Mouse (Mus musculus) heart, embryonic 10.5 days (tissue): ENCODE measurements around the gene Gm10961. TPM values are rescaled to one million over a fixed set of nuclear protein-coding genes. Genes with fewer than 3 reads are reported as not detected.
A peak's percentile ranks its signal among the peaks of the same experiment; 100 is the strongest.
"Not testable (repeated sequence)": the region's sequence is repeated elsewhere in the genome, so short reads cannot be mapped to it uniquely, and the experiment has no call there.

Experiments
- DNase-seq: peaks from one replicate; pipeline ENCODE4 v3.0.0-alpha.2; 2017; ENCODE audit warnings: low spot score
- H3K27ac ChIP-seq: fragments of 300-500 bp; sonication (generic); 2 replicates; pipeline ENCODE4 v1.5.1; 2016; ENCODE audit warnings: mild to moderate bottlenecking
- H3K27me3 ChIP-seq: fragments of 300-500 bp; sonication (generic); 2 replicates; pipeline ENCODE4 v1.6.1; 2016; ENCODE audit warnings: mild to moderate bottlenecking; ENCODE audit not compliant: poor library complexity, insufficient read depth, severe bottlenecking
- H3K36me3 ChIP-seq: fragments of 300-500 bp; sonication (generic); 2 replicates; pipeline ENCODE4 v1.6.1; 2016; ENCODE audit warnings: mild to moderate bottlenecking, moderate library complexity
- H3K4me1 ChIP-seq: fragments of 300-500 bp; sonication (generic); 2 replicates; pipeline ENCODE4 v1.6.1; 2016; ENCODE audit warnings: mild to moderate bottlenecking
- H3K4me3 ChIP-seq: fragments of 300-500 bp; sonication (generic); 2 replicates; pipeline ENCODE4 v1.5.1; 2016; ENCODE audit warnings: mild to moderate bottlenecking, moderate library complexity
- H3K9me3 ChIP-seq: fragments of 300-500 bp; sonication (generic); 2 replicates; pipeline ENCODE4 v1.6.1; 2016; ENCODE audit warnings: mild to moderate bottlenecking, moderate library complexity
- WGBS: fragments of 180-500 bp; shearing (Covaris S2); methylation state at CpG from one replicate; pipeline ENCODE4 v1.1.7; 2016; 5-methylcytosine and 5-hydroxymethylcytosine counted together
- polyA plus RNA-seq: library from polyadenylated mRNA; unstranded; fragments of >200 nt; fragmentation: Nextera tagmentation; extraction: Ambion mirVana; gene quantifications from 2 replicates; pipeline ENCODE4 v1.2.1, GENCODE M21; 2016

The Gm10961 gene
- polyA plus RNA-seq, 1 experiment from 2014 or later = not detected

DNA sequence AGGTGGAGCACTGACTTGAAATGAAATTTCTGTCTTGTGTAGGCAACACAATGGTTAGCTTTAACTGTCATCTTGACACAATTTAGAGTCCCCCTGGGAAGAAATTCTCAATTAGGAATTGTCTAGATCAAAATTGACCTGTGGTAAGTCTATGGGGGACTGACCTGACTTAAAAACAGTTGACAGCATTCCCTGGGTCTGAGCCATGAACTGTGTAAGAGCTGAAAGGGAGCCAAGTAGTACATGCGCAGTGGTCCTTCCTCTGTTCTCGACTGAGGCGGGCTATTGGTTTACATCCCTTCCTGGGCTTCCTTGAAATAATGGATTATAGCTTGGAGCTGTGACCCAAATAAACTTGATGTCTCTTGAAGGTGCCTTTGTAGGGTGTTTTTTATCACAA is 15.8 kb downstream of the Gm10961 start:
- Histone ChIP-seq H3K27ac (no peak overlapping the region), H3K36me3 (no peaks in the 10 kb centered on the region), H3K9me3 (no peaks in the 10 kb centered on the region), H3K27me3 (no peaks in the 10 kb centered on the region), H3K4me3 (no peak overlapping the region), H3K4me1 (no peaks in the 10 kb centered on the region; the same call in 1 of the 2 replicates)
- WGBS = 95% methylated on average over 3 of the region's 3 CpGs
- DNase-seq = no peak

DNA sequence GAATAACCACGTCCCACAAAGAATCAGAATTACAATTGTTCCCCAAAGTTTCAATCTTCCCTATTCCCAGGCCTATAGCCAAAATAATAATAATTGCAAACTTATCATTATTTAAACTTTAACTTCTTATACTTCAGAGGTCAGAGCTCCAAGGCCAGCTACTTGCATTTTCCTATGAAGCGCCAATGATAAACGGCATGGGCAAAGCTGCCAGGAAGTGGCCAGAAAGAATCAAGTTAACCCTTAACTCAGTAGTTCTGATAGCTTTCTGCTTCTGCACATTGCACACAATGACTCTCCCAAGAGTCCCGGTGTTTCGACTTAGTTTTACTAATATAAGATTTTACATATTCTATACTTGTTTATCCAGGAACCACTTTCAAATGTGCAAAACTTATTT is 19.2 kb downstream of the Gm10961 start:
- not testable (repeated sequence) for H3K27me3 ChIP-seq, H3K27ac ChIP-seq, H3K4me3 ChIP-seq, H3K36me3 ChIP-seq, H3K4me1 ChIP-seq, H3K9me3 ChIP-seq, DNase-seq
- WGBS = 74% methylated on average over 5 of the region's 5 CpGs

DNA sequence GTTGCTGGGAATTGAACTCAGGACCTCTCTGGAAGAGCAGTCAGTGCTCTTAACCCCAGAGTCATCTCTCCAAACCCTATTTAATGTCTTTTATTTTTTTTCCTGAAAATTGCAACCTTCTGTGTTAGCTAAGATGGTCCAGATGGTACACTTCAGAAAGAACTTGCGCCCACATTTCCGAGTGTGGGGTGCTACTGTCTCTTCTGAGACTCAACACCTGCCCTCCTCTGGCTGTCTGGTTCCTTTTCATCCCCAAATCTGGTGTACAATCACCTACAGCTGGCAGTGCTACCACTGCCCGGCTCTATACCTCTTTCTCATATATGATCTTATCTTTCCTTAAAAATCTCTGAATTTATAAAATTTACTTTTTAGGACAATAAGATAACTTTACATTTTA is 21.8 kb downstream of the Gm10961 start:
- H3K27ac ChIP-seq = no peak overlapping the region
- no peak overlapping the region for H3K4me3 ChIP-seq
- 0 out of 2 replicates have a peak, but pooled peaks cover 3% of the 10 kb centered on the region for H3K36me3 ChIP-seq
- no peaks in the 10 kb centered on the region; the same call in 1 of the 2 replicates for H3K4me1 ChIP-seq
- no peak for DNase-seq
- WGBS = 92% methylated on average over 3 of the region's 3 CpGs
- H3K27me3 ChIP-seq = no peaks in the 10 kb centered on the region
- no peaks in the 10 kb centered on the region for H3K9me3 ChIP-seq

DNA sequence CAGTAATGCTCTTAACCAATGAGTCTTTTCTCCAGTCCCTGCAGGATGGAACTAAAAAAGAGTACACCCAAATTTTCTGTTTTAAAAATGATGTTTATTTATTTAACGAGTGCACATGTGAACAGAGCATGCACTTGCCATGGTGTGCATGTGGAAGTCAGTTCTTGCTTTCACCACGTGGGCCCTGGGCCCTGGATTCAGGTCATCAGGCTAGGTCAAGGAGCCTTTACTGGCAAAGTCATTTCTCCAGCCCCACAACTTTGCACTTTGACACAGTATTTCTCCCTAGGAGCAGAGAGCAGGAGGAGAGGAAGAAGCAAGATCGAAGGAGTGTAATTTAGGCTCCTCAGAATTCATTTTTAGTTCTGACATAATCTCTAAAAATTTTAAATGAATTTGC is 23.7 kb downstream of the Gm10961 start:
- Histone ChIP-seq H3K4me1 (no peaks in the 10 kb centered on the region), H3K36me3 (peaks cover 13% of the 10 kb centered on the region), H3K27ac (no peak overlapping the region), H3K4me3 (no peak overlapping the region), H3K9me3 (no peaks in the 10 kb centered on the region), H3K27me3 (no peaks in the 10 kb centered on the region)
- 80% methylated on average over 3 of the region's 3 CpGs for WGBS
- DNase-seq = no peak

DNA sequence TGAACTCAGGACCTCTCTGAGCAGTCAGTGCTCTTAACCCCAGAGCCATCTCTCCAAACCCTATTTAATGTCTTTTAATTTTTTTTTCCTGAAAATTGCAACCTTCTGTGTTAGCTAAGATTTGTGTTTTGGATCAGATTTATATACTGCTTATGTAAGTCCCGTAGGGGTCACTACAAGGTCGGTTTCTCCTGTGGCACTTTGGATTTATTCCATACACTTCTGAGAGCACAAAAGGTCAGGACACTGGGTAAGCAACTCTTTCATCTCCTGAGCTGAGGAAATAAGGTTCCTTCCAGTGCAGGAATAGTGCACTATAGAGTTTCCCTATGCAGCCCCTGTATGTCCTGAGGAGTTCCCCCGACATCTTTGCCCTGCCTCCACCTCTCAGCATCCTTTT is 24.4 kb downstream of the Gm10961 start:
- H3K36me3 ChIP-seq = peaks cover 20% of the 10 kb centered on the region
- H3K4me1 ChIP-seq = no peaks in the 10 kb centered on the region
- H3K27ac ChIP-seq = no peak overlapping the region
- no peak overlapping the region for H3K4me3 ChIP-seq
- DNase-seq = no peak
- WGBS = 83% methylated on average over 3 of the region's 3 CpGs
- no peaks in the 10 kb centered on the region for H3K27me3 ChIP-seq
- H3K9me3 ChIP-seq = no peaks in the 10 kb centered on the region

DNA sequence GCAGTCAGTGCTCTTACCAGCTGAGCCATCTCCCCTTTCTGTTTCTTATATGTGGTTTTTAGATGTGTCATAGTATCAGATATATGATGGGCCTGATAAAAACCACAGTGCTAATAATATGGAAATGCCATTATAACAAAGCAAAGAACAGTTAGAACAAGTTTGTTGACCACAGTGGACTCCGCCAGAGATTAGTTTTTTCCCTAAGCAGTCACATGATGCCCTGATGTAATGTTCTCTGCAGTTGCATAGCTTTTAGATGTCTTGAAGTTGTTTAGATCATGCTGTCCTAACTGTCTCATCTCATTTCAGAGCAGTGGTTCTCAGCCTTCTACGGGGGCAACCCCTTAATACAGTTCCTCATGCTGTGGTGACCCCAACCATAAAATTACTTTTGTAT is 25.0 kb downstream of the Gm10961 start:
- WGBS = 87% methylated on average over 2 of the region's 2 CpGs
- no peaks in the 10 kb centered on the region for H3K9me3 ChIP-seq
- DNase-seq = no peak

DNA sequence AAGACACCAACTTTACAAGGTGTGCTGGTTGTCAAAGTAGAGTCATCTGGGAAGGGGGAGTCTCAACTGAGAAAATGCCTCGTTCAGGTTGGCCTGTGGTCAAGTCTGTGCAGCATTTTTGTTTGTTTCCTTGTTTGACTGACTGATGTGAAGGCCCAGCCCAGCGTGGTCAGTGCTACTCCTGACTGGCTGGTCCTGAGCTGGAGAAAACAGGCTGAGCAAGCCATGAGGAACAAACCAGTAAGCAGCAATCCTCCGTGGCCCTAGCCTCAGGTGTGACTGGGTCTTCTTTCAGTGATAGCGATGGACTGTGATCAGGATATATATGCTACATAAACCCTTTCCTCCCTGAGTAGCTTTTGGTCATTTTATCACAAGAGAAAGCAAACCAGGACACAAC is 25.8 kb downstream of the Gm10961 start:
- Histone ChIP-seq H3K27me3 (no peaks in the 10 kb centered on the region), H3K36me3 (peaks cover 31% of the 10 kb centered on the region), H3K27ac (no peak overlapping the region), H3K4me3 (no peak overlapping the region), H3K9me3 (no peaks in the 10 kb centered on the region), H3K4me1 (no peaks in the 10 kb centered on the region)
- DNase-seq = no peak
- 77% methylated on average over 4 of the region's 4 CpGs for WGBS

More for the DNA sequence above, 25.0 kb downstream of the Gm10961 start:
- H3K4me1 ChIP-seq = no peaks in the 10 kb centered on the region
- H3K27me3 ChIP-seq = no peaks in the 10 kb centered on the region
- no peak overlapping the region for H3K27ac ChIP-seq
- no peak overlapping the region for H3K4me3 ChIP-seq
- peaks cover 26% of the 10 kb centered on the region for H3K36me3 ChIP-seq

DNA sequence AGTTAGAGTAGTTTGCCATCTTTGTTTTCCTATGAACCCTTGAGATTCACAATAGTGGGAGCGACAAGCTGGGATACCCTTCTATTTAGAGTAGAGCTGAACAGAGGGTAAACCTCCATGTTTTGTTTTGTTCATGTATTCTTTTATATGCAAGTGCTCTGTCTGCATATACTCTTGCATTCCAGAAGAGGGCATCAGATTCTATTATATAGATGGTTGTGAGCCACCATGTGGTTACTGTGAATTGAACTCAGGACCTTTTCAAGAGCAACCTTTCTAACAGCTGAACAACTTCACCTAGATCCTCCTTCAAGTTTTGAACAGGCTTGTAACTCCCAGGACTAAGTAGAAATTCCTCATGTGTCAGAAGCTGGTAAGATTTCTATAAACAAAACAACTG is 27.9 kb downstream of the Gm10961 start:
- no peak for DNase-seq
- H3K9me3 ChIP-seq = no peaks in the 10 kb centered on the region
- 93% methylated on average over 1 of the region's 1 CpGs for WGBS
- no peak overlapping the region for H3K27ac ChIP-seq
- H3K36me3 ChIP-seq = peaks cover 50% of the 10 kb centered on the region
- H3K4me1 ChIP-seq = no peaks in the 10 kb centered on the region
- no peak overlapping the region for H3K4me3 ChIP-seq
- no peaks in the 10 kb centered on the region for H3K27me3 ChIP-seq

DNA sequence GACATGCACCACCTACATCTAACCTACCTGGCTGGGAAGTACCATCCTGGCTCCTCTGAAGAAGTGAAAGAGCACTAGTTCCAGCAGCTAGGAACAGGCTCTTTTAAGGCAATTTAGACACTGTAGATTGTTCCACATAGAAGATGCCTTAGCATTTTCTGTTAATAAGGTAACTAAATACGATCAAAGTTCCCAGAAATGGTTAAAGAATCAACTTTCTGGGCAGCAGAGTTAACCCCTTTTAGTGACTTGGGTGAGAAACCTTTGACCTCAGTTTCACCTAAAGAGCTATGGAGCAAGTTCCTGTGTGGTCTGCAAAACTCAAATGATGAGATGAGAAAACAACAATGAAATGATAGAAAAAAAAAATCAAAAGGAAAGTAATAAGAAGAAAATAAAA is 33.5 kb downstream of the Gm10961 start:
- no peaks in the 10 kb centered on the region for H3K4me1 ChIP-seq
- H3K4me3 ChIP-seq = no peak overlapping the region
- no peak for DNase-seq
- H3K27me3 ChIP-seq = no peaks in the 10 kb centered on the region
- no peaks in the 10 kb centered on the region for H3K9me3 ChIP-seq
- peaks cover 94% of the 10 kb centered on the region for H3K36me3 ChIP-seq
- no peak overlapping the region for H3K27ac ChIP-seq
- 82% methylated on average over 1 of the region's 1 CpGs for WGBS

DNA sequence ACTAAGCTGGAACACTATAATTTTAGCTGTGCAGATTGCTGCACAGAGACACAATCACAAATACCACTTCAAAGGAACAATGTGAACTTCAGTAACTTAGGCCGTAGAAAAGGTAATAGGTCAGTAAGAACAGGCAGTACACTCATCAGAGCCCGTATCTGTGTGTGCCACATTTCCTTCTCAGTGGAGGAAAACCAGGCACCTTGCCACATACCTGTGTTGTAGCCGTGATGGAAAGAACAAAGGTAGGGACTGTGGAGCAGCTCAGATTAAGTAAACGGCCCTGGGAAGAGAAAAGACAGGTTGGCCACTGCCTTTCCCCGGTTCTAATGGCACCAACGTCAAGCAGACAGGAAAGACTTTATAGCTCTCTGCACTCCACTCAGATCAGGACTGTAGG is 36.3 kb downstream of the Gm10961 start:
- Histone ChIP-seq H3K27ac (no peak overlapping the region), H3K4me3 (no peak overlapping the region), H3K4me1 (no peaks in the 10 kb centered on the region), H3K36me3 (peaks cover 95% of the 10 kb centered on the region), H3K27me3 (no peaks in the 10 kb centered on the region), H3K9me3 (no peaks in the 10 kb centered on the region)
- WGBS = 82% methylated on average over 6 of the region's 6 CpGs
- DNase-seq = no peak

DNA sequence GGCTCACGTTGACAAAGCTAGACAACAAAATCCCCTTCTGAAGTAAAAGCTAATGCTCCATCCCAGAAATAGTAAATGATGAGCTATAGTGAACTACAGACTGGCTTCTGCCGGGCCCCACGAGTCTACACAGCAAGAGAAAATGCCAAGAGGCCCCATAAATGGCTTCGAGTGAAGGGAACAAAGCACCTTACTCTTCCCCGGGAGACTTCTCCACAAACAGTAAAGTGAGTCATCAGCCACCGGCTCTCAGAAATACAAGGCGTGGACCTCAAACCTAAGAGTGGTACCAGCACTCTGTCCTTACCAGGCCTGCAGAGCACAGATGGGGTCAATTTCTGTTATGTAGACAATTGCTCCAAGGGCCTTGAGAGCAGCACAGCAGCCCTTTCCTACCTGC is 37.7 kb downstream of the Gm10961 start:
- H3K4me3 ChIP-seq = no peak overlapping the region
- DNase-seq = no peak
- no peak overlapping the region for H3K27ac ChIP-seq
- H3K9me3 ChIP-seq = no peaks in the 10 kb centered on the region
- 89% methylated on average over 7 of the region's 7 CpGs for WGBS
- peaks cover 93% of the 10 kb centered on the region for H3K36me3 ChIP-seq
- H3K27me3 ChIP-seq = no peaks in the 10 kb centered on the region
- H3K4me1 ChIP-seq = no peaks in the 10 kb centered on the region

DNA sequence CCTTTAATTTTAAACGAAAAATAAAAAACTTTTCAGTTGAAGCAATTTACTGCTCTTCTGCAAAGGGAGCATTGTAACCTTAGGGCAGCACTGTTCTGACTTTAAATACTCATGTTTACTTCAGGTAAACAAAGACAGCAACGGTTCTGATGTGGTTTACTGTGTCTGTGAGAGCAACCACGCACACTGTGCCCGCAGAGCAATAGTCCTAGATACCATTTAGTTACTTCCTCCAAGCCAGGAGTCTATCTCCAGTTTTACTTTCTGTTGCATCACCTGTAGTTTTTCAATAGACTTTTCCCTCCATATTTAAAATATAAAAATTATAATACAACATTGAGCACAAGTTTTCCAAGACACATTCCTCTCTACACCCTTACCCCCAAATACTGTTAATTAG is 39.4 kb downstream of the Gm10961 start:
- no peak for DNase-seq
- WGBS = 90% methylated on average over 4 of the region's 4 CpGs
- Histone ChIP-seq H3K27ac (no peak overlapping the region), H3K27me3 (no peaks in the 10 kb centered on the region), H3K9me3 (no peaks in the 10 kb centered on the region), H3K36me3 (peaks cover 93% of the 10 kb centered on the region), H3K4me1 (no peaks in the 10 kb centered on the region), H3K4me3 (no peak overlapping the region)

DNA sequence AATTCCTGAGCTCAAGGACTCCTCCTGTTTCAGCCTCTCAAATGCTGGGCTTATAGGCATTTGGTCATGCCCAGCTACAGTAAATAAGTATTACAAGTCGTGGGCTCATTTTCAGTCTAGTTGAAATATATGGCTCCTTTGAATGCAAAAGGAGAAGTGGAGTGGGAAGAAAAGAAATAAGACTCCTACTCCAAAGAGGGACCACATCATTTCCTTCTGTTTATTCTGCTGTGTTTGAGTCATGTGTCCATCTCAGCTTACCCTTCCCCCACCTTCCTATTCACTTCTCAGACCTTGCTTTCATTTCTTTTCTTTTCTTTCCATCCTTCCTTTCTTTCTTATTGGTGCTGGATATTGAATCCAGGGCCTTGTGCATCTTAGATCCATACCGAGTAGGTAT is 40.4 kb downstream of the Gm10961 start:
- Histone ChIP-seq H3K9me3 (no peaks in the 10 kb centered on the region), H3K36me3 (peaks cover 92% of the 10 kb centered on the region), H3K27me3 (no peaks in the 10 kb centered on the region), H3K4me3 (no peak overlapping the region), H3K27ac (no peak overlapping the region), H3K4me1 (no peaks in the 10 kb centered on the region)
- 91% methylated on average over 2 of the region's 2 CpGs for WGBS
- no peak for DNase-seq

DNA sequence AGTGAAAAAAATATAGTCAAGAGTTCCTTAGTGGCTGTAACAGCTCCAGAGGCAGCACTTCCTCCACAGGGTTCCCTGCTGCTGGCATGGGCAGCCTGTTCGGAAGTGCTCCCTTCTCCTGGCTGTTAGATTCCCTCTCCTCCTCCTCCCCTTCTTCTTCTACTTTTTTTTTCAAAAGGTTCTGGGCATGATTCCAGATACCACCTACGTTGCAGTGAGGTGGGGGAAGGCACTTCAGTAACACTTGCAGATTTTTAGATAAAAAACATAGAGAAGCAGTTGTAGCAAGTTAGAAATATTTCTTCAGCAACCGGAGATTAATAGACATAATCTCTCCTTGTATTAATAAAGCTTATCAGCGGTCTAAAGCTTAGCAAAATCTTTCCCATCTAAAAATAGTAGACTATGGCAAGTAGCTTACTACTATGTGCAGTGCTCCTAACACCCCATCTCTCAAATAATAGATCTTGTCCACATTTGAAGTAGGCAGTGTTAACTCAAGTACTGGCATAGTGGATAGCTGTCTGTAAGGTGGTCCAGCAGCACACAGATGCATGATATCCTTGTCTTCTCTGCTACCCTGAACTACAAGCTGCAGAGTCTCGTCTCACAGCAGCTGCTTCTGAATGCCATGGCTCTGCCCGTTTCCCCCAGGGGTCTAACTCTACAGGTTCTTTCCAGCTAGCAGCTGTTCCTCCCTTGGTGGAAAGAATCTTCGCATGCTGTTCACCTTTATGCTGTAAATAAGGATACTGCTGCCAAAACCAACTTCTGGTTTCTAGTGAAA is 49.9 kb downstream of the Gm10961 start:
- peaks cover 10% of the 10 kb centered on the region; the same call in 1 of the 2 replicates for H3K36me3 ChIP-seq
- H3K9me3 ChIP-seq = no peaks in the 10 kb centered on the region
- no peaks in the 10 kb centered on the region for H3K27me3 ChIP-seq
- DNase-seq = no peak
- no peak overlapping the region for H3K4me3 ChIP-seq
- peak overlapping the region; percentile 59 for H3K27ac ChIP-seq
- WGBS = 48% methylated on average over 7 of the region's 7 CpGs
- peaks cover 22% of the 10 kb centered on the region for H3K4me1 ChIP-seq
